Mouse (Mus musculus): Measurements from ENCODE around the gene Crk. TPM values are rescaled to one million over a fixed set of nuclear protein-coding genes. Genes with fewer than 3 reads are reported as not detected.

Gene Crk
- polyA plus RNA-seq, 1 experiment: 39.3 TPM

DNA sequence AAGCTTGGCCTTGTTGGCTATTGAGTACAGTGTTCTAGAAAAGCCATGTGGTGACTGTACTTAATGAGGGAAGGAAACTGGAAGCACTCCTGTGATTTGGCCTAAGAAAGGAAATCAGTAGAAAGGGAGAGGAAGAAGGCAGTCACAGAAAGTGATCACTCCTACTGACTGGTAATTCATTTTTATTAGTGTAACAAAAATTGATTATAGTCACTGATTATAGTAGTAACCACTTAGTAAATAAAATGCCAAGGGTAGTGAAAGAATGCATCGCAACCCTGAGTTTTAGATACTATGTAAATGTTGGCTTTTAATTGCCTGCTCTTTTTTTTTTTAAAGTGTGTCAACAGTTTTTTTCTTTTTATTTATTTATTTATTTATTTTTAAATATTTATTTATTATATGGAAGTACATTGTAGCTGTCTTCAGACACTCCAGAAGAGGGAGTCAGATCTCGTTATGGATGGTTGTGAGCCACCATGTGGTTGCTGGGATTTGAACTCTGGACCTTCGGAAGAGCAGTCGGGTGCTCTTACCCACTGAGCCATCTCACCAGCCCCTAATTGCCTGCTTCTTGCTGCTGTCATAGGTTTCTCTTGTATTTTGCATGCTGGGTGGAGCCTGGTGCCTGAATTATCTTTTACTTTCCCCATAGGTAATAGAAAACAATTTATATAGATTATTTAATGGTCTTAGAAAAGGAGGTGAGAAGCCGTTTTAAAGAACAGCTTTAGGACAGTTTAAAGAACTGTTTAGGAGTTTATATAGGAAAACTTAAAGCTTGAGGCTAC is 56.6 kb downstream of the Crk start:
- Histone ChIP-seq H3K27me3 (ENCODE audit: control insufficient read depth, insufficient read depth, insufficient read length) (no peaks in the 10 kb centered on the region), H3K4me3 (ENCODE audit: insufficient read depth, poor library complexity, severe bottlenecking) (no peak overlapping the region), H3K79me3 (ENCODE audit: low read depth) (peaks cover 74% of the 10 kb centered on the region), H3K36me3 (ENCODE audit: control insufficient read depth, insufficient read depth) (peaks cover 39% of the 10 kb centered on the region), H3ac (ENCODE audit: control insufficient read depth, insufficient read length, low read depth) (no peak overlapping the region), H3K79me2 (ENCODE audit: control insufficient read depth, insufficient read depth) (peaks cover 89% of the 10 kb centered on the region)
- no peak for TF ChIP-seq USF1 (IDR thresholded peaks at IDR 0.05; ENCODE audit: low read depth)
- TF ChIP-seq CTCF (IDR thresholded peaks at IDR 0.05; ENCODE audit: control insufficient read depth, insufficient read depth, insufficient read length): no peak
- TF ChIP-seq MYOG (IDR thresholded peaks at IDR 0.05; ENCODE audit: control insufficient read depth, extremely low read depth, insufficient read length): no peak
- no peak for TF ChIP-seq FOSL1 (IDR thresholded peaks at IDR 0.05; ENCODE audit: insufficient read depth, low read length, poor library complexity, severe bottlenecking)
- TF ChIP-seq MYOD1 (IDR thresholded peaks at IDR 0.05; ENCODE audit: control insufficient read depth, insufficient read length, low read depth): no peak
- TF ChIP-seq CEBPB (IDR thresholded peaks at IDR 0.05; ENCODE audit: low read depth): no peak
- no peak for TF ChIP-seq MAX (IDR thresholded peaks at IDR 0.05)

DNA sequence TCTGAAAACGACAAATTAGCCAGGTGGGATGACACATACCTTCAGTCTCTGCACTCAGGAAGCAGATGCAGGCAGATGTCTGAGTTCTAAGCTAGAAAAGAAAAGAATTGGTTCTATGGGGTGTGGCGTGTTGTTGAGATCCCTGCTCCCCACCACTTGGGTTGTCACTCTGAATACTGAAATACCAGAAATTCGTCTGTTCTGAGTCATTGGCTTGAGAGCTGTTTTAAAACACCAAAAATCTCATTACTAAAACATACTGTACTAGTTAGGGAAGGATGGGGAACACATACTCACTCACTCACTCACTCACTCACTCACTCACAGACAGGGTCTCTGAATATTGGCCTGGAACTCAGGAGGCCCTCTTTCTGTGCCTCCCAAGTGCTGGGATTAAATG is 57.9 kb downstream of the Crk start:
- no peak for TF ChIP-seq MYOD1 (IDR thresholded peaks at IDR 0.05; ENCODE audit: control insufficient read depth, insufficient read length, low read depth)
- TF ChIP-seq CTCF (IDR thresholded peaks at IDR 0.05; ENCODE audit: control insufficient read depth, insufficient read depth, insufficient read length): no peak
- TF ChIP-seq FOSL1 (IDR thresholded peaks at IDR 0.05; ENCODE audit: insufficient read depth, low read length, poor library complexity, severe bottlenecking): no peak
- TF ChIP-seq USF1 (IDR thresholded peaks at IDR 0.05; ENCODE audit: low read depth): no peak
- TF ChIP-seq CEBPB (IDR thresholded peaks at IDR 0.05; ENCODE audit: low read depth): no peak
- no peak for TF ChIP-seq MAX (IDR thresholded peaks at IDR 0.05)
- TF ChIP-seq MYOG (IDR thresholded peaks at IDR 0.05; ENCODE audit: control insufficient read depth, extremely low read depth, insufficient read length): no peak
- no peak overlapping the region for H3ac ChIP-seq (ENCODE audit: control insufficient read depth, insufficient read length, low read depth)
- peaks cover 87% of the 10 kb centered on the region for H3K79me3 ChIP-seq (ENCODE audit: low read depth)
- peaks cover 97% of the 10 kb centered on the region for H3K79me2 ChIP-seq (ENCODE audit: control insufficient read depth, insufficient read depth)
- peaks cover 53% of the 10 kb centered on the region for H3K36me3 ChIP-seq (ENCODE audit: control insufficient read depth, insufficient read depth)
- no peaks in the 10 kb centered on the region for H3K27me3 ChIP-seq (ENCODE audit: control insufficient read depth, insufficient read depth, insufficient read length)
- no peak overlapping the region for H3K4me3 ChIP-seq (ENCODE audit: insufficient read depth, poor library complexity, severe bottlenecking)

DNA sequence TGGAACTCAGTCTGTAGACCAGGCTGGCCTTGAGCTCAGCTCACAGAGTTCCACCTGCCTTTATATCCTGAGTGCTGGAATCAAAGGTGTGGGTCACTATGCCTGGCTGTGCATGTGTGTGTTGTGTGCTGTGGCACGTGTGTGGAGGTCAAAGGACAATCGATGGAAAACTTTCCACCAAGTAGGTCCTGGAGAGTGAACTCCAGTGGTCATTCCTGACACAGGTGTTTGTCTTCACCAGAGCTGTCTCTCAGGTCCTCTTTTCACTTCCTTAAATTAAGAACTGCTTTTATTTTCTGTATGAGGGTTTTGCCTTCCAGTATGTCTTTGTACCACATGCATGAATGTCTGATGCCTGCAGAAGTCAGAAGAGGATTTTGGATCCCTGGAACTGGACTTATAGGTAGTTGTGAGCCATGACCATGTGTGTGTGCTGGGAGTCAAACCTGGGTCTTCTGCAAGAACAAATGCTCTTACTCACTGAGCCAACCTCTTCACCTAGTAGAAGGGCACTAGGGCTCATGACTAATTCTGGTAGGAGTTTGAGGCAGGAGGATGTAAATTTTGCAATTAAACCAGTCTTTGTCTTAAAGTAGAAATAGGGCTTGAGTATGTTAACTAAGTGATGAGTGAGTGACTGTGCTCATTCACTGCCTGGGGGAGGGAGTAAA is 58.9 kb downstream of the Crk start:
- no peak for TF ChIP-seq MYOD1 (IDR thresholded peaks at IDR 0.05; ENCODE audit: control insufficient read depth, insufficient read length, low read depth)
- TF ChIP-seq MAX (IDR thresholded peaks at IDR 0.05): no peak
- TF ChIP-seq MYOG (IDR thresholded peaks at IDR 0.05; ENCODE audit: control insufficient read depth, extremely low read depth, insufficient read length): no peak
- TF ChIP-seq CTCF (IDR thresholded peaks at IDR 0.05; ENCODE audit: control insufficient read depth, insufficient read depth, insufficient read length): no peak
- TF ChIP-seq USF1 (IDR thresholded peaks at IDR 0.05; ENCODE audit: low read depth): no peak
- no peak for TF ChIP-seq CEBPB (IDR thresholded peaks at IDR 0.05; ENCODE audit: low read depth)
- TF ChIP-seq FOSL1 (IDR thresholded peaks at IDR 0.05; ENCODE audit: insufficient read depth, low read length, poor library complexity, severe bottlenecking): no peak
- Histone ChIP-seq H3K79me2 (ENCODE audit: control insufficient read depth, insufficient read depth) (peaks cover 100% of the 10 kb centered on the region), H3K4me3 (ENCODE audit: insufficient read depth, poor library complexity, severe bottlenecking) (no peak overlapping the region), H3K79me3 (ENCODE audit: low read depth) (peaks cover 96% of the 10 kb centered on the region), H3K27me3 (ENCODE audit: control insufficient read depth, insufficient read depth, insufficient read length) (no peaks in the 10 kb centered on the region), H3ac (ENCODE audit: control insufficient read depth, insufficient read length, low read depth) (no peak overlapping the region), H3K36me3 (ENCODE audit: control insufficient read depth, insufficient read depth) (peaks cover 56% of the 10 kb centered on the region)

DNA sequence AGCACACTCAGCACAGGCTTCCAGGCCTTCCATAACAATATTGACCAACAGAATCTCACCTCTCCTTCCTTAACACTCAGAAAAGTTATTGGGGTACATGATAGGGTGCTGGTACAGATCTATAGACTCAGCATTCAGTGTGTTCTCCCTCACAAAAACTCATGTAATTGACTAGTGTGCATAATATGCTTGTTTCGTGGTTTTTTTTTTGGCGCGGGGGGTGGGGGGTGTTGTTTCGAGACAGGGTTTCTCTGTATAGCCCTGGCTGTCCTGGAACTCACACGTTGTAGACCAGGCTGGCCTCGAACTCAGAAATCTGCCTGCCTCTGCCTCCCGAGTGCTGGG is 59.4 kb downstream of the Crk start:
- Histone ChIP-seq H3K27me3 (ENCODE audit: control insufficient read depth, insufficient read depth, insufficient read length) (no peaks in the 10 kb centered on the region), H3K79me2 (ENCODE audit: control insufficient read depth, insufficient read depth) (peaks cover 100% of the 10 kb centered on the region), H3K79me3 (ENCODE audit: low read depth) (peaks cover 98% of the 10 kb centered on the region), H3ac (ENCODE audit: control insufficient read depth, insufficient read length, low read depth) (no peak overlapping the region), H3K36me3 (ENCODE audit: control insufficient read depth, insufficient read depth) (peaks cover 56% of the 10 kb centered on the region), H3K4me3 (ENCODE audit: insufficient read depth, poor library complexity, severe bottlenecking) (no peak overlapping the region)
- TF ChIP-seq MYOG (IDR thresholded peaks at IDR 0.05; ENCODE audit: control insufficient read depth, extremely low read depth, insufficient read length): no peak
- no peak for TF ChIP-seq CEBPB (IDR thresholded peaks at IDR 0.05; ENCODE audit: low read depth)

DNA sequence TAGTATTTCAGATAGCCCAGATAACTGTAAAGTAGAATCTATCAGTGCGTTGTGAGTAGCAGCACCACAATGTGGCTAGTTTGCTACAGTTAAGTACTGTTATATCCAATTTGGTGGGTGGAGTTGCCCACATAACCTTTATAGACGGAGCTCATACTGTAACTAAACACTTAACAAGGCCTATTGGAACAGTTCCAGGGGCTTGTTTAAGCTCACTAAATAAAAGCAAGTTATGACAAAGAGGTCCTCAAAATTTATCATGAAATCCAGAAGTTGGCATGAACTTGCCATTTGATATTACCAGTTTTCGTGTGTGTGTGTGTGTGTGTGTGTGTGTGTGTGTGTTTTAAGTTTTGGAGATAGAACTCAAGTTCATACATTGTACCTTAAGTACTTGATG is 61.1 kb downstream of the Crk start:
- H3K36me3 ChIP-seq (ENCODE audit: control insufficient read depth, insufficient read depth): peaks cover 60% of the 10 kb centered on the region
- H3K79me3 ChIP-seq (ENCODE audit: low read depth): peaks cover 97% of the 10 kb centered on the region
- peaks cover 100% of the 10 kb centered on the region for H3K79me2 ChIP-seq (ENCODE audit: control insufficient read depth, insufficient read depth)
- H3K4me3 ChIP-seq (ENCODE audit: insufficient read depth, poor library complexity, severe bottlenecking): no peak overlapping the region
- no peak overlapping the region for H3ac ChIP-seq (ENCODE audit: control insufficient read depth, insufficient read length, low read depth)
- TF ChIP-seq MAX (IDR thresholded peaks at IDR 0.05) (no peak), USF1 (IDR thresholded peaks at IDR 0.05; ENCODE audit: low read depth) (no peak), FOSL1 (IDR thresholded peaks at IDR 0.05; ENCODE audit: insufficient read depth, low read length, poor library complexity, severe bottlenecking) (no peak), CTCF (IDR thresholded peaks at IDR 0.05; ENCODE audit: control insufficient read depth, insufficient read depth, insufficient read length) (no peak), CEBPB (IDR thresholded peaks at IDR 0.05; ENCODE audit: low read depth) (no peak), MYOD1 (IDR thresholded peaks at IDR 0.05; ENCODE audit: control insufficient read depth, insufficient read length, low read depth) (no peak), MYOG (IDR thresholded peaks at IDR 0.05; ENCODE audit: control insufficient read depth, extremely low read depth, insufficient read length) (no peak)
- H3K27me3 ChIP-seq (ENCODE audit: control insufficient read depth, insufficient read depth, insufficient read length): no peaks in the 10 kb centered on the region

Measured in C2C12 (cell line).